Mouse (Mus musculus): ENCODE results near the gene Sufu.

The Sufu gene

DNA sequence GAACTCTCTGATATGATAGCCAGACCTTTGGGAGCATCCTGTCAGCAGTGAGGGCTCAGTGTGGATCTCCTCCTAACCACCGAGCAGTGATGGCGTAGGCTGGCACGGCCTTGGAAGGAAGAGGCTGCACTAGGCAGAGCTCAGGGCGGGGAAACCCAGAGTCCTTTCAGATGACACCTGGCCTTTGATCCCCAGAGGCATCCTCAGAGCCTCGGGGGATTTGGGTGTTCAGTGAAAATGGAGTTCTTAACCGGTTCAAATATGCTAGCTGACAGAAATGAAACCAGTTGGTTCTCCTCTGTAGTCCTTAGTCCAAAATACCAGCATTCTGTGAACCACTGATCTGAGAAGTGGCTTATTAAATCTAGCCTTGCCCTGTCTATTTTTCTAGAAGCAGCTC is 69.5 kb downstream of the Sufu start:
- no peak for DNase-seq (ENCODE audit: low spot score)

DNA sequence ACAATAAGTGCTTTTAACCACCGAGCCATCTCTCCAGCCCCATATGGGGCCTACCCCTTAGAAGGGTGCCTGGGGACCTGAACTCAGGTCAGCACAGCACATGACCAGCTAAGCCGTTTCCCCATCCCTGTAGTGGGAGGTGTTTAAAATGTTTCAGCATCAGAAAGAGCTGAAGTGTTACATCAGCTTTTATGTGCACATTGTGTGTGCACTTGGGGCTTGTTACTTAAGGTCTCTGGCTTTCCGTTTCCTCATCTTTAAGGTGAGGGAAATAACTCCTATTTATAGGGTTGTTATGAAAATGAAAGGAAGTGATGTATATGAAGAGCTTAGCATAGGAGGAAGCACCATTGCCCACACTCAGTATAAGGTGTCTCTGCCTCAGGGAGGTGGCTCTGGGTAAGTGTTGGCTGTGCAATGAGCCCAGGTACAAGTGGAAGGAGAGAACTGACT is 70.4 kb downstream of the Sufu start:
- DNase-seq (ENCODE audit: low spot score) = no peak

DNA sequence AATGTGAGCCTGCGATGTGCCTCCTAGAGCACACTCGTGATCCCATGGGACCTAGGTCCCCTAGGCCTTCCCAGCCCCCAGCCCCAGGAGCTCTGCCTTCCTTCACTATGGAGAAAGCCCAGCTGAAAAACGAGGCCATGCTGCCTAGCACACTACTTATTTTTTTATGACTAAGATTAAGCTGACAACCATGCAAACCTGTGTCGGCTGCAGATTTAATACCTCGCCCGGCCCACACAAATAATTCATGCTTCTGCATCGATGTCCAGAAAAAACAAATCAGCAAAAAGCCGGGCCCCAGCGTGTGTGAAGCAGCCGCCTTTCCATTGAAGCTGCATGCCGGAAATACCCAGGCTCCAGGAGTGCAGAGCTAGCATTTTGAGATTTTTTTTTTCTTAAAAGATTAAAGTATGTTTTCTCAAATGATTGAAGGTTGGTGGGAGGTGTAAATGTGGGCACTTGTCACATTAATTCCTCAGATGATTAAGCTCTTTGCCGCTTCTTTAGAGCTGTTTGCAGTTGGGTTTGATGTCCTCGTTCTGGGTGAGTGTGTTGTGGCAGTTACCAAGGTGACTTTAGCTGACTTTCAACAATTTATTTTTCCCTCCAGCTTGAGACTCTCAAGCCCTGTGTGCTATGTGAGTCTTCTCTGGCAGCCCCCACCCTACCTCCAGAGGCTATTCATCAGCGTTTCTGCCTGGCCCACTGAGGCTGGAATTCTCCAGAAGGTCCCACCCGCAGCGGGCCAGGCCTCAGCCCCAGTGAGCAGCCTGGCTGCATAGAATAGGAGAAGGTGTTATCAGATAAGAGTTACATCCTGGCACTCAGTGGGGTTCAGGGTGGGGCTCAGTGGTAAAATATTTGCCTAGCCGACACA is 73.9 kb downstream of the Sufu start:
- DNase-seq (ENCODE audit: low spot score) = no peak

DNA sequence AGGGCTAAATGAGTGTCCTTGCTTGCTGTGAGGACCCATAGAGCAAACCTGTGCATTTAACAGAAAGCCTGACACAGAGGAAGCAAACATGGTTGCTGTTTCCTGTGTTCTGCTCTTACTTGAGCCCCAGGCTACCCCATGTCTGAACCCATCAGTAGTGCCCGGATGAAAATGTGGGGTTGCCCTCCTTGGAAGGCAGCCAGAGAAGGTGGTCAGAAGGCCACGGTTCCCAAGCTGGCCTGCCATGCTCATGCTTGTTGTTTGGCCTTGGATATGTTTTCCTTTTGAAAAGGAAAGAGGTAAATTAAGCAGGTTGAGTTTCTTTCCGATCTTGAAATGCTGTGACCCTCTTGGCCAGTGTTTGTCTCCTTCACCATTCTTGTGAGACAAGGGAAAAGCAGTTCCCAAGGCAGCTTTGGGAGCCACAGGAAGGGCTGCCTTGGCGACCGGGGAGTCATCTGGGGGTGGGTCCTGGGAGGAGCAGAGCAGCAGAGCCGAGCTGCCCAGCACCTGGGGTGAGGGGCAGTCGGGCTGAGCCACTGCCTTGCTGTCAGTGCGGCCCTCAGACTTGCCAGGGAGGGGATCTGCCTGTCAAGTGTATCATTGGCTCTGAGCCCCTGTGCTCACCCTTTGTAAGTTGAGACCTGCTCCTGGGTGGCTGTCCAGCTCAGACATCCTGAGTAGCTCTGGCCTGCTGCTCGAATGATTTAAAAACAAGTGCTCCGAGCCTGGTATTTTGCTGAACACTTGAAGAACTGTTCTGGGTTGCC is 74.8 kb downstream of the Sufu start:
- DNase-seq (ENCODE audit: low spot score) = no peak

DNA sequence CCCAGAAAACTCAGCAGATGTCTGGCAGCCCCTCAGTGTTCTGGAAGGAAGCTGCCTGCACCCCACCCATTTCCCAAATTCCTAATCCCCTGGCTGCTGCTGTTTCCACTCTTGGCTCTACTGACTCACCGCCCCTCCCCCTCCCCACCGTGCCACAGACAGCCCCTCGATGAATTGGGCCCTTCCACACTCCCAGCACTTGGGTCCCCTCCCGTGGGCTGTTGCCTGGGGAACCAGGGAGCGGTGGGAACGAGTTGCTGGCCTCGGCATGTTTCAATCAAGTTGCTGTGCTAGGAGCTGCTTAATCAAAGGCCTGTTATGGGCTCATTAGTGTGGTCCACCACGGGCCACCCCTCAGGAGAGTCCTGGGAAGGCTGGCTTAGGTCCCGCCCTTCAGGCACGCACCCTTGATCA is 80.7 kb downstream of the Sufu start:
- DNase-seq (ENCODE audit: low spot score) = no peak

DNA sequence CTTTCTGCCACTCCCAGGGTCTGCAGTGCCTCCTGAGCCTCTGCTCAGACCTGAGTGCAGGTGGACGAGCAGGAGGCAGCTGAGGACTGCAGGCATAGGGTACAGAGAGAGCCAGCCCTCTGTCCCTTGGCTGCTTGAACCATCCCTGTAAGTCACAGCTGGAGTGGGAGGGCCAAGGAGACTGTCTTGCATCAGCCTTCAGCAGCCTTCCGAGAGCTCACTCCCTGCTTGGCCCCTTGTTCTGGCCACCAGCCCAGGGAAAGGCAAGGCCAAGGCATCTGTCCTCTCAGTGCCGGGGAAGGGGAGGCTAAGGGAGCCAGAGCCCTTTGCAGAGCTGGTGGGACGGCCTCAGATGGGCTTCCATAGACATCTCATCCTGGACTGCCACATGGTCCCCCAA is 81.5 kb downstream of the Sufu start:
- no peak for DNase-seq (ENCODE audit: low spot score)

- DNase-seq (ENCODE audit: low spot score) = no peak
These were observed 82.1 kb downstream of the Sufu start for GRCm38 (mm10) chr19:46478826-46479225.

GRCm38 (mm10) chr19:46479306-46480075 is 82.8 kb downstream of the Sufu start:
- DNase-seq (ENCODE audit: low spot score) = no peak

DNA sequence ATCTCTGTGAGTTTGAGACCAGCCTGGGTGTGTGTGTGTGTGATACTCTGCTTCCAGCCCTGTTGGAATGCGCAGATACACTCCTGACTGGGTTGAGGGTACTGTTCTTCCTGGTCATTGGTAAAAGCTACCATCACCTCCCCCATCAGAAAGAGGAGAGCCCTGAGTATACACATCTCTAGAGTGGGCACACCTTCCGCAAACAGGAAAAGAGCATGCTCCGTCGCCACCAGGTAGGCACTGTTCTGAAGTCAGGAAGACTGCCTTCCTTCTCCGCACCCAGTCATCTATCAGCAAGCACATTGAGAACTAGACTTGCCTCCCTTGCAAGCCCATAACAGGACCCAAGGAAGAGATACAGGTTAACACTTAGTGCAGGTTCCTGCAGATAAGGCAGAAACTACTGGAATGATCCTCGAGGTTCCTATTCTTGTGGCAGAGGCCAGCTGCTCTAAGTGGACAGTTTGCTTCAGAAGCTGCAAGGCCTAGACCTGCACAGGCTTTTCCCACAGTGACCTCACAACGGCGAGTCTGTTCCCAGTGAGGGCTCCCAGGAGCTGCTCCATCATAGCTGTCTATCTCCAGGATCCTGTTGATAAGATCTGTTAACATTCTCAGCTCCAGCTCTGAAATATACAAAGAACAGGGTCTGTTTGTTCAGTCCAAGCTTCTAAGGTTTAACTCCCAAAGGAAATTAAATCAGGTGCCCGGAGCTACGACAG is 84.1 kb downstream of the Sufu start:
- DNase-seq (ENCODE audit: low spot score) = no peak

- DNase-seq (ENCODE audit: low spot score) = no peak
These were observed 84.7 kb downstream of the Sufu start for GRCm38 (mm10) chr19:46481352-46481751.

- DNase-seq (ENCODE audit: low spot score) = no peak
These were observed 85.1 kb downstream of the Sufu start for GRCm38 (mm10) chr19:46481756-46482155.

- no peak for DNase-seq (ENCODE audit: low spot score)
These were observed 86.3 kb downstream of the Sufu start for GRCm38 (mm10) chr19:46482896-46483516.

DNA sequence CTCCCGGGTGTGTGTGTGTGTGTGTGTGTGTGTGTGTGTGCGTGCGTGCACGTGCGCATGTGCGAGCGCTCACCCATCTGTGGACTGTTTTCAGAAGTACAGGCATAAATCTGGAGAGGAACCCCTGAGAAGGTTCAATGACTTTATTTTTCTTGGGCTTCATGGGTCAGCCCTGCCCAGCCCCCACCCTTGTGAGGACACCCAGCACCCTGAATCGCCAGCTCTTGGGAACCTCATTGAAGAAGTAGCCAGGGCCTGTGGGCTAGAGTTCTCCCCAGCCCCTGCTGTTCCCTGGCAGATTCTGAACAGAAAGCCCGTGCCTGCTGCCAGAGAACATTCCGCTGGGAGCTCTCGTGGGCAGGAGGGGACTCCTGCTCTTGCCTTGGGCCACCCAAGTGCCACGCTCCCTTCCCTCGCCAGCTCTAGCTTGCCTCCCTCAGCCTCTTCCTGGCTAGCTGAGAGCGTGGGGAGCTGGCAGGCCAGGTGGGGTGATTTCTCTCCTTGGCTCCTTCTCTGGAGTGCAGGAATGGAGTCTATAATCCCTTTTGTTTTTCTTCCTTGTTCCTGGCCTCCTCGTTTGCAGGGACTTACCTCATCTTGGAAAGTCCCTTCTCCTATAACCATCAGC is 87.1 kb downstream of the Sufu start:
- DNase-seq (ENCODE audit: low spot score) = no peak

GRCm38 (mm10) chr19:46484518-46484917 is 87.8 kb downstream of the Sufu start:
- DNase-seq (ENCODE audit: low spot score) = peak; percentile 67

- DNase-seq (ENCODE audit: low spot score) = no peak
These were observed 89.2 kb downstream of the Sufu start for GRCm38 (mm10) chr19:46485847-46486246.

DNA sequence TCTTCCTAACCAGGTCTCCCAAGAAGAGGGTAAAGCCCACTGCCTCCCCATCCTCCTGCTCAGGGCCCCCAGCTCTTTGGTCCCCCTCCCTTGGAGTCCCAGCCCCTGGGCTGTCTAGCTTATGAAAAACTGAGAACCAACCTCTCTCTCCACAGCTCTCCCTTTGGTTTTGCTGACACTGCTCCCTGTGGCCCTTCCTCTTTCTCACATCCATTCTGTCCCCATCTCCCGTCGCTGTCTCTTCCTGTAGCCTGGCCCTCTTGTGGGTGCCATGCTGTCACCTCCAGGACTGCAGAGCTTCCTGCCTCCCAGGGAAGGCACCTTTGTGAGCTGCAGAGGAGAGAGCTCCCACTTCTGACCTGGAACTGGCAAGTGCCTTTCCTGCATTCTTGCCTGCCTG is 90.0 kb downstream of the Sufu start:
- DNase-seq (ENCODE audit: low spot score) = no peak

DNA sequence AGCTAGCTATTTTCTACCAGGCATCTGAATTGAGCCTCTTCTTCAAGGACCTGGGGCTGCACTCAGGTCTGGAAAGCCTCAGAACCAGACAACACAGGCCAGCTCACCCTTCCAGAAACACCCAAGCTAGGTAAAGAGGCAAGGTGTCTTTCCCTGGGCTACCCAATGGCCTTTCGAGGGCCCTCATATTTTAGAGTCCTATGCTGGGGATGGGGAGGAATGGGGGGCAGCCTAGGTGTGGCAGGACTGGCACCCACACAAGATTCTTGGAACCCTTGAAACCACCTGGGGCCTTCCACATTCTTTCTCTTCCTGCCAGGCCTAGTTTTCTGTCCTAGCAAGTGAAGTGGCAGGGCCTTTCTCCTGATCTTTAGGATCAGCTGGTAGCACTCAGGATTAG is 92.8 kb downstream of the Sufu start:
- DNase-seq (ENCODE audit: low spot score) = no peak

- DNase-seq (ENCODE audit: low spot score) = no peak
These were observed 93.9 kb downstream of the Sufu start for GRCm38 (mm10) chr19:46490634-46491033.

GRCm38 (mm10) chr19:46495136-46495535 is 98.4 kb downstream of the Sufu start:
- DNase-seq (ENCODE audit: low spot score) = no peak

DNA sequence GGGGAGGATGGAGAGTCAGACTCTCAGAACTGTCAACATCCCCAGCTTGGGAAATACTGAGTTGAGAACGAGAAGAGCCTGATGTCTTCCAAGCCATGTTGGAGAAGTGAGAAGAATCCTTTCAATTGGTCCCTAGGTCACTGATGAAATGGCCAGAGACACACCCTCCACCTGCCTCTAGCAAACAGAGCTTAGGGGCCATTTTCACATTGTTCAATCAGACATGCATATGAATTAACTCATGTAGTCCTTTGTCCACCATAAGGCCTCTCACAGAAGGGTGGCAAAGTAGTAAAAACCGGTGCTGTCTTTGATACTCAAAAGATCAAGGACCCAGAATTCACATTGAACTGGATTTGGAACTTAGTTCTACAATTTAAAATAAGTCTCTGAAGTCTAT is 100.5 kb downstream of the Sufu start:
- no peak for DNase-seq (ENCODE audit: low spot score)

DNA sequence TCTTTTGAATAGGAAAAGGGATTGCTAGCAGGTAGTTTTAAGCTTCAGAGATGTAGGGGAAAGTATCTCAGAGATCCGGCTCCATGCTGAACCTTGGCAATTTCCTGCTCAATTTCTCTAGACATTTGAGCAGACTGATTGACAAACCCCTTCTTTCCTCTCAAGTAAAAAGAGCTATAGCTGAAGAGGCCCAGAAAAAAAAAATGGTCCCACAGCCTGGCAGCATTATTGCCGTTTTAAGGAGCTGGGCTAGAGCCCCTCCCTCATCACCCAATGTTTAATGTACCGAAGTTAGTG is 102.8 kb downstream of the Sufu start:
- DNase-seq (ENCODE audit: low spot score) = no peak
